Mouse (Mus musculus) fat pad, adult 2 months (tissue): Measurements from ENCODE around the gene Vps8.

Experiments
- DNase-seq: peaks from one replicate; pipeline ENCODE4 v3.0.0-alpha.2; 2011; ENCODE audit warnings: low read depth, low spot score; ENCODE audit errors: extremely low read depth

Gene Vps8

GRCm38 (mm10) chr16:21470416-21470815 lies 47.5 kb downstream of the Vps8 start:
- no peak for DNase-seq

DNA sequence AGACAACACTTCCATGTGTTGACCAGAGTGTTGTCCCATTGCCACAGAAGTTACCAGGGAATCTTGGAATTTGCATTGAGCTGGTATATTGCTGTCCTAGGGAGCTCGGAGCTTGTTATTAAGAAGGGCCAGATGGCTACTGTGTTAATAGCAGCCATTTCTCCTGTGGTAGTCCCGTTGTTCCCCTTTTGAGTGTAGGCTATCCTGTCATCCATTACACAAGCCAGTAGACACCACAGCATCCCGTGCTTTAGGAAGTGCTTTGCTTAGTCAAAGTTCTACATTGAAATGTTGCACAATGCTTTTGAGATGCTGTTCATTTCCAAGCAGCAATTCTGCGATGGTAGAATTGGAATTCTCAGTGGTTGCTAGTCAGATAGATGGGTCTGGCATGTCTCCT lies 54.2 kb downstream of the Vps8 start:
- DNase-seq, result no peak

DNA sequence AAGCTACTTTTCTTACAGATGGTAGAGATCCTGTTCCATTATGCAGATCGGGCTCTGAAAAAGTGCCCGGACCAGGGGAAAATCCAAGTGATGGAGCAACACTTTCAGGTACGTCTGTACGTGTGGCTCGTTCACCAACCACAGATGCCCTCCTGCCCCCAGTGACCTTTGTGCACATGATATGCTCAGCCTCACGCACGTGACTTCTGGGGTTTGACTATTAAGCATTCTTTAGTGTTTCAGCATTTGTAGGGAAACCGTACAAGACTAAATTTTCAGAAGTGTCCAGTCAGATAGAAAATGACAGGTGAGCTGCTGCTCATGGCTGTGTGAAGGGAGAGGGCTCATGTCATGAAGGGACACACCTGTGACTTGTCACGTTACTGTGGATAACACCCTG lies 55.5 kb downstream of the Vps8 start:
- DNase-seq, result no peak

- DNase-seq, result no peak
Measured at GRCm38 (mm10) chr16:21483803-21484202, 60.9 kb downstream of the Vps8 start.

GRCm38 (mm10) chr16:21485716-21486115 lies 62.8 kb downstream of the Vps8 start:
- DNase-seq, result no peak

- no peak for DNase-seq
Measured at GRCm38 (mm10) chr16:21488413-21488812, 65.5 kb downstream of the Vps8 start.

DNA sequence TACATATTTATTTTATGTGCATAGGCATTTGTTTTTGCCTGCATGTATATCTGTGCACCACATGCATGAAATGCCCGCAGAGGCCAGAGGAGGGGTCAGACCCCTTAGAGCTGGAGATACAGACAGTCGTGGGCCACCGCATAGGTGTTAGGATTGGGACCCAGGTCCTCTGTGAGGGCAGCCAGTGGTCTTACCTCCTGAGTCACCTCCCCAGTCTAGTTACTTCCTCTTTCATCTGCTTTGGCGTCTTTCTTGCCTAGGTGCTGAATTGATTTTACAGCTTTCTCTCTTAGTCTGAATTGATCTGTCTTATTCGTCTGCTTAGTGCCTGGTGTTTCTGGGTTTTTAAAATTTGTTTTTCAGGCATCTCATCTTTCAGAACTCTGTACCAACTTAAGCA lies 69.4 kb downstream of the Vps8 start:
- no peak for DNase-seq

DNA sequence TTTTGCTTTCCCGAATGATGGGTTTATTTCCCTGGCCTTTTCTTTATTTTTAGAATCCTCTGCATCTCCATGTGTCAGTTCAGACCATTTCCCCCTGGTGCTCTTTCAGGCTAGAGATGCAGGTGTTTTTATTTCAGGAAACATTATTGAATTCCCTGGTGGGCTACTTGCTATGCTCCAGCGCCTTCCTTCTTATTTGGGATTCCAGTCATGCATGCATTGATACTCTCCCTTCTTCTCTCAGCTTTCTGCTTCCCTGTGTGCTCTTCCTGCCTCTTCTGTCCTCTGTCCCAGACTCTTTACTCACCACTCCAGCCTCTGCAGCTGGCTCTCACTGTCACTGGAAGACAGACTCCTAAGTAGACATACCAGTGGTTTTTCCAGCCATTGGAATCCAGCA lies 70.0 kb downstream of the Vps8 start:
- DNase-seq, result no peak

DNA sequence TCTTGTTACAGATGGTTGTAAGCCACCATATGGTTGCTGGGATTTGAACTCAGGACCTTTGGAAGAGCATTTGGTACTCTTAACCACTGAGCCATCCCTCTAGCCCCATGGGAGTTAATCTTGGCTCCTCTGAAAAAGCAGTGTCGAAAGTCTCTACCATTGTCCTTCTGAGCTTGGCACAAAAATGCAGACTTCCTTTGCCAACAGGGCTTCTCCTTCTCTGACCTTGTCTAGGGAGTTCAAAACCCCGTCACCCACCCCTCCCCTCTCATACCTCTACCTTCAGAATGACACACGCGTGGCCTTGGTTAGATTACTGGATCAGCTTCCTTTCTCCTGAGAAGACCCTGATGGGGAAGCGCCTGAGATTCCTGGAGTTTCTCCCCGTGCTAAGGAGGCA lies 71.8 kb downstream of the Vps8 start:
- DNase-seq, result no peak

DNA sequence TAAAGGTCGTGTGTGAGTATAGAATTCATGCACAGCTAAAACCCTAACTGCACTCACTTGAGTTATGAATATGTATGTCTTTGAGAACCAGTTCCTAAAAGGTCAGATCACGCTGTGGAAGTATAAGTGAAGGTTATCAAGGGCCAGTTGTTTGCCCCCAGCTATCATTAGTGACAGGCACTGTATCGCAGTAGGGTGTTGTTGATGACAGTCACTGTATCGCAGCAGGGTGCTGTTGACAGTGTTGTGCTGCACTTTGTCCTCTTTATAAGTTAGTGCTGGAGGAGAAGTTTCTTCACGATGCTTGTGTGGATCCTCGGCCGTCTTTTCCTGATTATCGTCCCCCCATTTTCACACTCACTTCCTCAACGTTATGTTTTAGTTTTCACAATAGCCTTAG lies 73.9 kb downstream of the Vps8 start:
- DNase-seq, result no peak

DNA sequence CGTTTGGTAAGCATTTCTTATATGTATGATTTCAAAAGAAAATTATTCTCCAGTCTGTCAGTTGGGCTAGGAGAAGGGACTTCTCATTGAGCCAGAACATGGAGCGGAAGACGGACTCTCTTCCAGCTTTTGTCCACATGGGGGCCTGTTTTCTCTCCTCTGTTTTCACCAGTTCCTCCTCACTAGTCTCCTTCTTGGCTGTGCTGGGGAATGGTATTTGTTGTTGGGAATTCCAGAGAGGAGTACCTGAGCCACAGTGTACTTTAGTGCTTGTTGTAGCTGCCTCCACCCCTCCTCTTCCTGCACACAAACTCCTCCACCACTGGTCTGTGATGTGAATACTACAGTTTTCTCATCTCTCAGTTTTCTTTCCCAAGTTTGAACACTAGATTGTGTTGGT lies 74.7 kb downstream of the Vps8 start:
- no peak for DNase-seq

- no peak for DNase-seq
Measured at GRCm38 (mm10) chr16:21498984-21499383, 76.1 kb downstream of the Vps8 start.

DNA sequence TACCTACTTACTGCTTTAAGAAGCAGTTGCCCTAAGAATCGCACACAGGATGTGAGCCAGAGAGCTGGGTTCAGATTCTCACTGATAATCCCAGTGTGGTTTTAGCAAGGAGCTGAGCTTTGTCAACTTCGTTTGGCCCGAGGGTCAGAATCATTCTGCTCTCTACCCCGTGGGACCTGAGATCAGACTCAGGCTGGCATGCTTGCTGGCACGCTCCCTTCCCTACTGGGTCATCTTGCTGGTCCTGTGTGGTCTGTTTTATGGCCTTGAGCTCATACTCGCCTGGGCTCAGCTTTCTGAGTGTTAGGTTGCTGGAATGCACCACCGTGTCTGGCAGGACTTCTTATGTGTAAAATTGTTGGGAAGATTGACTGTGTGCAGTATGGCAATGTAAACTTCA lies 76.7 kb downstream of the Vps8 start:
- no peak for DNase-seq

DNA sequence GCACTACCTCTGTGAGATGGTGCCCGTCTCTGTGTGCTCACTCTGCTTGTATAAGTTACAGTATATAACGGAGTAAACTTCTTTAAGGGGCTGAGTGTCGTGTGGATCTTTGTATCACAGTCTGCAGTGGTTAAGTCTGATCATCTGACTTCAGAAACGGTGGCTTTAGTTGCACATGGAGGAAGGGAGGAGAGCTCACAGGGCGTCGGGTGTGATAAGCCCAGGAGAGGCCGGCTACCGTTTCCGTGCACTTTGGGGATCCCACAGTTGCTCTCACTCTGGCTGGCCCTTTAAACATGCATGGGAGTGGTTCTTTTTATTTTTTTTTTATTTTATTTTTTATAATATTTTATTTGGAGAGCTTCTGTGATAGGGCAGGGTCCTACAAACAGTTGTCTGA lies 95.9 kb downstream of the Vps8 start:
- no peak for DNase-seq

DNA sequence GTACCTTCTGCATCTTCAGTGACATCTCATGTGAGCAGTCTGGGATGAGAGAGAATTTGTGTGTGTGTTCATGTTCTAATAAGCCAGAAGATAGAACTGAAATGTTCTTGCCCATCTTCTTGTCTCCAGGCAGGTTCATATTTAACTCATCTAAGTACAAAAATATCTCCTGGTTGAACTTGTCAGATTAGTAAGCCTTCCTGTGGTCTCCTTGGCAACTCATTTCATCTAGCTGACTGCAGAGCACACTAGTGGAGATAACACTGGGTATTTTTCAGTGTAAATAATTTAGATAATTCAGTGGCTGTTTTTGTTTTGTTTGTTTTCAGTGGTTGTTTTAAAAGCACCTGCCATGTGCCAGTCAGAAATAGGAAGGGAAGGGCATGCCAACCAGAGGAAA lies 96.9 kb downstream of the Vps8 start:
- no peak for DNase-seq

DNA sequence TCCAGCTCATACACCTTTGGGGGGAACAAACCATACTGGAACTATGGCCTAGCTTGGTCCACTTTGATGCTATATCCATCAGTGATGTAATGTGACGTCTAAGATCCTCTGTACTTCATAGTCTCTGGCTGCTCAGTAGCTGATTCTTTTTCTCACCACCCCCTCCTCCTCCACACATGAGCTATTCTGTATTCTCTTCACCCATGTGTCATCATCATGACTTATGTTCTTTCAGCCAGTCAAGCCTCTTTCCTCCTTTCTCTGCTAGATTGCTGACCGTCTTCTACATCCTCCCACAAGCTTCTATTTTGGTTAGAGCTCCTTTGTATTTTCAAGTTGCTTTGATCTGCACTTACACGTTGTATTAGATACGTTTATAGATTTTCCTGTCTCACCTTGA lies 100.8 kb downstream of the Vps8 start:
- no peak for DNase-seq

DNA sequence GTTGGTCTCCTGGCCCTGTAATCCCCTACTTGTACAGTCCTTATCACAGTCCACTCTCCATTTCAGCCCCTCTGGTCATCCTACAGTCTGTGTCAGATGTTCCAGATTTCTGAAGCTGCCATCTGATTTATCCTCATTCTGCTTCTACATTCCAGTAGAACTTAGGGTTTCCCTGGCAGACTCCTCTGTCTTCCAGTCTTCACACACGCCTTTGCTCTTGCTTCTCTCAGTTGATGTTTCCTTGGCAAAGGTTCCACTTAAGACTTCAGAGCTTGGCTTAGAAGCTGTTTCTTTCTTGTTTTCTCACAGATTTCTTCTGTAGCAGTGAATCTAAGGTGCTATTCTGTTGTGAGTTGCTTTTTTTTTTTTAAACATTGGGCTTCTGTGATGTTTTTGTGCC lies 102.5 kb downstream of the Vps8 start:
- DNase-seq, result no peak

DNA sequence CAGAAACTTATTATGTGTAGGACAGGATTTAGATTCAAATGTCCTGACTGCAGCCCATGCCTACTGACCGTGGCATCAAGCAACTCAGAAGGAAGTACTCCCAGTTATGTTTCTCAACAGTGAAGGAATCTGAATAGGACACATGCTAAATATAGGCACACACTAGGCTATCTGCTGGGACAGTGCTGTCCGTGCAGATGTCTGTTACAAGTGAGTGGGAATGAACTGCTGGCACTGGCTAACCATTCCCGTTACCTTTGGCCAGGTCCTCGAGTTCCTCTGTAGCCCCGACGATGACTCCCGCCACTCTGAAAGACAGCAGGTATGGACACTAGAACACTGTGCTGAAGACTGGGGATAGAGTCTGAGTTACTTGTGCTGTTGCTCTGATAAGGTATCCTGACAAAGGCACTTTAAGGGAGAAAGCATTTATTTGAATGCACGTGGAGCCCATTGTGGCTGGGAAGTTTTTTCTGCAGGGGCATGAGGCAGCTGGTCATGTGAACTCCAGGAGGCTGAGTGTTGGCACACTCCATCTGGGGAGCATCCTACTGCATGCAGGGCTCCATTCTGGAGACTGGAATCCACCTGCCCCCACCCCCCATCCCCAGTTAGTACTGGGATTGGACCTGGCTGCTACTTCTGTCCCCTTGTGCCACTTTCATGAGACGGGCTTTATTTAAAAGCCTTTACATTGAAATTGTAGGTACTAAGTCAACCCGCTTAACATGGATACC lies 104.5 kb downstream of the Vps8 start:
- no peak for DNase-seq

DNA sequence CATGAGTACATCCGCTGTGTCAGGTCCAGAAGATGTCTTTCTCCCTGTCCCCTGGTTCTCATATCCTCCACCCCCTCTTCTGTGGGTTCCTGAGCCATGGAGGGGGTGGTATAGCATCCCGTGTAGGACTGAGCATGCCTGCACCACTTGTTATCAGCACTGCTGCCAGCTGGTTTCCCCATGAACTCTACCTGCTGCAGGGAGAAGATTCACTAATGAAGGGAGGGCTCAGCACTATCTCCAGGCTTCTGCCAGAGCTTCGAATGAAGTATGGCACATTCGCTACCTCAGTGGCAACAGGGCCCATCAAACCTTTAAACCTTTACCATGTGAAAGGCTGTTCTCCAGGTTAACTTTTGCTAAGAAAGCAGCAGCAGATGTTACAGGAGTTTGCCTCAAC lies 110.6 kb downstream of the Vps8 start:
- DNase-seq, result no peak

- DNase-seq, result no peak
Measured at GRCm38 (mm10) chr16:21536240-21537005, 113.5 kb downstream of the Vps8 start.

- no peak for DNase-seq
Measured at GRCm38 (mm10) chr16:21537312-21537711, 114.4 kb downstream of the Vps8 start.

- DNase-seq, result no peak
Measured at GRCm38 (mm10) chr16:21538889-21539288, 116.0 kb downstream of the Vps8 start.

DNA sequence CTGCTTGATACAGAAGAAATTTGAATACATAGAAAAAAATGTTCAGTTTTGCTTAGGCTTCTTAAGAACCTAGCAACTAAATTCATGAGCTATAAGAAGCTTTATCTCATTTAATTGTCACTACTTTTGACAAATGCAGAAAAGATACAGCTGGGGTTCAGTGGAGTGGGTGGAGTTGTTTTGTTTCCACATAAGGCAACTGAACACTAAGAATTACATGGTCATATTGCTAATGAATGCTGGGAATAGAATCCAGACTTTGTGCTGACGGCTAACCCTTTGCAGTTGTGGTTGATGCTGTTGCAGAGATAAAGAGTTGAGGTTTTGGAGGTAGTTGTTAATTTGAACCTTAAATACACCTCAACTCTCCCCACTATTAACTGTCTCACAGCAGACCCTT lies 119.6 kb downstream of the Vps8 start:
- no peak for DNase-seq
